Mouse (Mus musculus) embryonic fibroblast, embryonic 13.5 days (primary cell): ENCODE data around the gene Thada.

Experiments used
- CTCF ChIP-seq: IDR thresholded peaks from 2 replicates; pipeline ENCODE4 v1.5.1; 2011; ENCODE audit warnings: mild to moderate bottlenecking, control low read depth, low read length, moderate library complexity, borderline replicate concordance; ENCODE audit not compliant: insufficient read depth
- POLR2A ChIP-seq: IDR thresholded peaks from 2 replicates; pipeline ENCODE4 v1.6.1; 2011; ENCODE audit warnings: low read depth, mild to moderate bottlenecking, control low read depth, low read length, moderate library complexity

GRCm38 (mm10) chr17:84330986-84331385, 135.0 kb downstream of the Thada start:
- no peak for TF ChIP-seq CTCF
- no peak for TF ChIP-seq POLR2A
